Mouse (Mus musculus): Measurements from ENCODE around the gene Nrg3. TPM values are rescaled to one million over a fixed set of nuclear protein-coding genes. Genes with fewer than 3 reads are reported as not detected.
A peak's percentile ranks its signal among the peaks of the same experiment; 100 is the strongest.

The Nrg3 gene
- polyA plus RNA-seq (2015; fragmentation: Nextera tagmentation; extraction: Ambion mirVana) = 0.11 TPM in 1 of 2 replicates, not detected in the other

DNA sequence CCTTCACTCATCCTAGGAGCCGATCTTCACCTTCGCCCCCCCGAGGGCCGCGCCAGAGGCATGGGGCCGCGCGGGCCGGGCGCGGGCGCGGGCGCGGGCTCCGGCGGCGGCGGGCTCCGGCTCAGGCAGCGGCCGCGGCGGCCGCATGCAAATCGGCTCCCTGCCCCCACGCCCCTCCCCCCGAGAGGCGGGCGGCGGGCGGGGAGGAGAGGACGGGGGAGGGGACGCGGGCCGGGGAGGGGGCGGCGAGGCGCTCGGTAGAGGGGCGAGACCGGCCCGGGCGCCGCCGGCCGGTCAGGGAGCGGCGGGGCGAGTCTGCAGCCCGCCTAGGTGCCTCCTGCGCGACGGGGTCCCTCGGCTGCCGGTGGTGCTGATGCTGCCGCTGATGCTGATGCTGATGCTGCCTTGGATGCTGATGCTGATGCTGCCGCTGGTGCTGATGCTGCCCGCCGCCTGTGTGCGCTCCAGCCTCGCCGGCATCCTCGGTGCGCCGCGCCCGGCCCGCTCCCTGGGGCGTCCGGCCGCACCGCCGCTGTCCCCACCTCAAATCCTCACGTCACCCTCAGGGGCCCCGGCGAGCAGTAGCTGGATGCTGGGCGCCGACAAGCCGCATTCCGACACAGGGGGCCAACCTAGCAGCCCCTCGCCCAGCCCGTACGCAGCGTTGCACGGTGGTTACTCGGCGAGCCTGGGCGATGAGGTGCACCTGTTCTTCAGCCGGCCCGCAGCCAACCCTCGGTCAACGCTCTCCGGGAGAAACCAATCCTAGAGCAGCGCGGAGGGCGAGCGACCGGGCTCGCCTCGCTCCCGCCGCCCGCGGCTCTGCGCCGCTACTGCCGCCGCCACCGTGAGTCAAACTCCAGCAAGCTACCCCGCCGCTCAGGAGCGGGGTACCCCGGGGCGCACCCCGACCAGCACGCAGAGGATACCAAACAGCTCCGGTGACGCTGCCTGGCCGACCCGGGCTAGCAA, at the start of gene Nrg3:
Gene Nrg3, minus strand, starts transcription at position 299 of the 972 bp plus-strand sequence.
- Histone ChIP-seq H3K4me3 (peak within 1 kb of the TSS; percentile 55), H3K27ac (replicated peaks) (no peak within 1 kb of the TSS), H3K9ac (peak within 1 kb of the TSS; percentile 48; the same call in 1 of the 2 replicates), H3K9me3 (no peaks in the 10 kb centered on the region), H3K36me3 (no peaks in the 10 kb centered on the region), H3K4me2 (peak within 1 kb of the TSS; percentile 78), H3K4me1 (peaks cover 20% of the 10 kb centered on the region), H3K27me3 (replicated peaks) (peaks cover 89% of the 10 kb centered on the region)
- ATAC-seq (ENCODE audit: extremely low read depth, insufficient number of reproducible peaks, low FRiP score, low TSS enrichment) = peak; percentile 31; the same call in 1 of the 2 replicates
- WGBS = 1% methylated on average over 70 of the region's 121 CpGs

DNA sequence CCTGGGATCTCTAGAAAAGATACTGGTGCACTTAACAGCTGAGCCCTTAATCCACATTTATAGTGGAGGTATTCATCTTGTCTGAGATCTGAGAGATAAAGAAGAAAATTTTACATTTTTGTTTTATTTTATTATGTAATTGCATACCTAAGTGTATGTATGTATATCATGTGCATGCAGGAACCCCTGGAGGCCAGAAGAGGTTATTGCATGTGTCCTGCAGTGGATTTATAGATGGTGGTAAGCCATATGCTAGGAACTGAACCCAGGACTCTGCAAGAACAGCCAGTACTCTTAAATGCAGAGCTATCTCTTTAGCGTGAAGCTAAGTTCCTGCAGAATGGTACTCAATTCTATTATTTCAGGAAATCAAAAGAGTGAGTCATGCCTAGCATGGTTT, 36.1 kb upstream of the Nrg3 start:
- H3K9ac ChIP-seq = no peak overlapping the region
- no peaks in the 10 kb centered on the region for H3K36me3 ChIP-seq
- H3K27me3 ChIP-seq (replicated peaks) = no peaks in the 10 kb centered on the region
- no peak overlapping the region for H3K4me2 ChIP-seq
- ATAC-seq (ENCODE audit: extremely low read depth, insufficient number of reproducible peaks, low FRiP score, low TSS enrichment) = no peak
- H3K4me3 ChIP-seq = no peak overlapping the region
- H3K27ac ChIP-seq (replicated peaks) = no peak overlapping the region
- 70% methylated on average over 1 of the region's 1 CpGs for WGBS
- no peaks in the 10 kb centered on the region for H3K4me1 ChIP-seq
- peaks cover 12% of the 10 kb centered on the region; the same call in 1 of the 2 replicates for H3K9me3 ChIP-seq

DNA sequence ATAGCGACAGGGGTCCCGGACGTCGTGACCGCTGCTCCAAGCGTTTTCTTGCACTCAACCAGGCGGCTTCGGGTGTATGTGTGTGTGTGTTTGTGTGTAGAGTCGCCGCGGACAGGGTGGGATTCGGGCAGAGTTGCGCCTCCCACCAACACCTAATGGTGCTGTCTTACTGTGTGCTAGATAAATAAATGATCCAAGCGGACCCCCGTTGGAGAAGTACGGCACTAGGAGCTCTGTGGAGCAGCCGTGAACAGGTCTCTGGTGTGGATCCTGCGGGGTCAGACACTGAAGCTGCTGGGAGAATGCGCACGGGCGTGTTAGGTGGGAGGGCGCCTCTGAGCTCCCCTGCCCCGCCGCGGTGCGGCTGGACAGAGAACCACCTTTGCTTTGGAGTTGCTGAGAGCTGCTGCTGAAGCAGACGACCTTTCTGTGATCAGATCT, 903 bp upstream of the Nrg3 start:
- Histone ChIP-seq H3K4me2 (peak overlapping the region; percentile 78), H3K9ac (no peak overlapping the region), H3K9me3 (no peaks in the 10 kb centered on the region), H3K27ac (replicated peaks) (no peak overlapping the region), H3K36me3 (no peaks in the 10 kb centered on the region), H3K4me3 (peak overlapping the region; percentile 55), H3K4me1 (peaks cover 20% of the 10 kb centered on the region), H3K27me3 (replicated peaks) (peaks cover 83% of the 10 kb centered on the region)
- WGBS = 4% methylated on average over 27 of the region's 27 CpGs
- no peak for ATAC-seq (ENCODE audit: extremely low read depth, insufficient number of reproducible peaks, low FRiP score, low TSS enrichment)

DNA sequence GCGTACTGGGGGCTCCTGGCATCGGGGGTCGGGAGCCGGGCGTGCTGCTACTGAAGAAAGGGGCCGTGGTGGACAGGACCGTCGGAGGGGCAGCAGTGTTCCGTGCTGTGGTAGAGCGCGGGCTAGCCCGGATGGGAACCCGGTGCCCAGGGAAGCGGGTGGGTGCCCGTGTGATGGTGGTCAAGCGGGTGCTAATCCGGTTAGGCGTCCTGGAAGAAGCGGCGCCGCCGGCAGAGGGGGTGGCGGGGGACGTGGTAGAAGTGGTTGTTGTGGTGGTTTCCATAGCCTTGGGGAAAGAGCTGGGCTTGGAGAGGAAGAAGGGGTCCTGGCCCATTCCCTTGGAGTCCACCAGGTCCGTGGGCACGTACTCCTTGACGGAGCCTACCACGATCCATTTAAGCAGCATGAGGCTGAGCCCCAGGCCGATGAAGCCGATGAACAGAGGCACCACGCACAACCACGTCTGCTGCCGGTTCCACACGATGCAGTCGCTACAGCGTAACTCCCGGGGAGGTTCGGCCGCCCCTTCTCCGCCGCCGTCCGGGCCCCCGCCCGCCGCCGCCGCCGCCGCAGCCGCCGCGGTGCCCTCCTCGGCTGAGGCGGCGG, 639 bp downstream of the Nrg3 start:
- H3K27ac ChIP-seq (replicated peaks) = no peak overlapping the region
- 3% methylated on average over 53 of the region's 56 CpGs for WGBS
- no peaks in the 10 kb centered on the region for H3K9me3 ChIP-seq
- no peak for ATAC-seq (ENCODE audit: extremely low read depth, insufficient number of reproducible peaks, low FRiP score, low TSS enrichment)
- peaks cover 20% of the 10 kb centered on the region for H3K4me1 ChIP-seq
- H3K27me3 ChIP-seq (replicated peaks) = peaks cover 94% of the 10 kb centered on the region
- peak overlapping the region; percentile 78 for H3K4me2 ChIP-seq
- peak overlapping the region; percentile 48; the same call in 1 of the 2 replicates for H3K9ac ChIP-seq
- peak overlapping the region; percentile 55 for H3K4me3 ChIP-seq
- H3K36me3 ChIP-seq = no peaks in the 10 kb centered on the region

DNA sequence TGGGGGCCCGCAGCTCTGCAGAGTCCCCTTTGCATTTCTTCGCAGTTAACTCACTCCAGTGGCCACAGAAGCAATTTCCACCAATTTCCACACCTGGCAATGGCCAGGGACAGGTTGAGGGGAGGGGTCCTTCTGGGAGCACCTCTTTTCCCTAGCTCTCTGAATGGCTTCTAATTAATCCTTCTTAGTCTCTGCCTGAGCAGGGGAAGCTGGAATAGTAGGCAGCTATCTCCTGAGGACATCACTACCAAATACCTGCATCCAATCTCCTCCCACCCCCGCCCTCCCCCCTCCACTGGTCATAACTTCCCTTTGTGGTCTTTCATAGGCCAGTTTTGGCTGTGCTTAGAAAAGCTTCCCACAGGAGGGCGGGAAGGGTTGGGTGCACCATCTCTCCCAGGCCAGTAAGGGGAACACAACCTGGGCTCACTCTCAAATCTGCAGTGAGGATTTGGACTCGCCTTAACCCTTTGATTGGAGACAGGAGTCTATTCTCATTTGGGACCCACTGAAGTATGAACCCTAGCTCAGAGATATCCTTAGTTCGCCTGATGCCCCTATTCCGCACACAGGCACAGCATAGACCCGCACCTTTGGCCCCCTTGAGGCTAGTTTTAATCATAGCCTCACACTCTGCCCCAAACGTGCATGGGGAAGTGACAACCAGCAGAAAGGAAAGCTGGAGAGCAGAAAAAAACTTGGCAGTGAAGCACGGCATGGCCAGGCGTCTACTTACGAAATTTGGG, 1.5 kb downstream of the Nrg3 start:
- ATAC-seq (ENCODE audit: extremely low read depth, insufficient number of reproducible peaks, low FRiP score, low TSS enrichment) = no peak
- Histone ChIP-seq H3K9ac (no peak overlapping the region), H3K27me3 (replicated peaks) (peaks cover 87% of the 10 kb centered on the region), H3K4me3 (no peak overlapping the region; the same call in 1 of the 2 replicates), H3K9me3 (no peaks in the 10 kb centered on the region), H3K27ac (replicated peaks) (no peak overlapping the region), H3K4me1 (peaks cover 20% of the 10 kb centered on the region), H3K36me3 (no peaks in the 10 kb centered on the region), H3K4me2 (0 out of 2 replicates have a peak overlapping the region, but pooled peaks have one; percentile 78)
- 8% methylated on average over 12 of the region's 12 CpGs for WGBS

DNA sequence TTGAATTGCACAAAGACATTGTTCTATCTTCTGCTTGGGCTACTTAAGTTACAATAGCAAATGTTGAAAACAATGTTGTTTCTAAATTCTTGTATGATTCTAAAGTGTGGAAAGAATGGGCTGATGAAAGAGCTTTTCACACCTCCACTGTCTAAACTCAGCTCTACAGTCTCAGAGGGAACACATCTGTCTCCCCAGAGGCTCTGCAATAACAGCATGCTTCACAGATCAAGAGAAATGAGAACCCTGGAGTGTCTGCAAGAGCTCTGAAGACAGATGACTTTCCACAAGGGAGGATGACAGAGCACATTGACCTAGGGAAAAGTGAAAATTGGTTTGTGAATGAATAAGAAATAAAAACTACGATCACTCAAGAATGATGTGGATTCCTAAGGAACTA, 27.4 kb downstream of the Nrg3 start:
- Histone ChIP-seq H3K4me2 (no peak overlapping the region), H3K4me1 (no peaks in the 10 kb centered on the region)
- WGBS = 76% methylated on average over 1 of the region's 1 CpGs

DNA sequence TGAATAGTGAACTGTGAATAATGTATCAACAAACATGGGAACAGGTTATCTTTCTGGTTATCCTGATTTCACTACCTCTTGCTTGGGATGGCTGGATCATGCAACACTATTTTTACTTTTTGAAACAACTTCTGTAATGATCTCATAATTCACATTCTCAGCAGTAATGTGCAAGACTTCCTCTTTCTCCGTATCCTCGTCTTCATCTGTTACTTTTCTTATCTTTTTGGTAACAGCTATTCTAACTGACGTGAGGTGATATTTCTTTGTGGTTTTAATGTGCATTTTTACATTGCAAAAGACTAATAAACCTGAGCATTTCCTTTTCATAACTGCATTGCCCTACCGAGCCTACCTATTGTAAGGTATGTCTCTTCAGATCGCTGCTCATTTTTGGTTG, 44.4 kb downstream of the Nrg3 start:
- Histone ChIP-seq H3K27ac (replicated peaks) (no peak overlapping the region), H3K4me3 (no peak overlapping the region), H3K9ac (no peak overlapping the region), H3K27me3 (replicated peaks) (no peaks in the 10 kb centered on the region), H3K4me1 (no peaks in the 10 kb centered on the region), H3K4me2 (no peak overlapping the region), H3K36me3 (no peaks in the 10 kb centered on the region), H3K9me3 (no peaks in the 10 kb centered on the region)
- no peak for ATAC-seq (ENCODE audit: extremely low read depth, insufficient number of reproducible peaks, low FRiP score, low TSS enrichment)
- WGBS = 73% methylated on average over 5 of the region's 5 CpGs

More for the DNA sequence above, 27.4 kb downstream of the Nrg3 start:
- H3K27ac ChIP-seq (replicated peaks) = no peak overlapping the region
- no peaks in the 10 kb centered on the region for H3K9me3 ChIP-seq
- H3K27me3 ChIP-seq (replicated peaks) = no peaks in the 10 kb centered on the region
- no peak for ATAC-seq (ENCODE audit: extremely low read depth, insufficient number of reproducible peaks, low FRiP score, low TSS enrichment)
- no peaks in the 10 kb centered on the region for H3K36me3 ChIP-seq
- H3K9ac ChIP-seq = no peak overlapping the region
- no peak overlapping the region for H3K4me3 ChIP-seq

DNA sequence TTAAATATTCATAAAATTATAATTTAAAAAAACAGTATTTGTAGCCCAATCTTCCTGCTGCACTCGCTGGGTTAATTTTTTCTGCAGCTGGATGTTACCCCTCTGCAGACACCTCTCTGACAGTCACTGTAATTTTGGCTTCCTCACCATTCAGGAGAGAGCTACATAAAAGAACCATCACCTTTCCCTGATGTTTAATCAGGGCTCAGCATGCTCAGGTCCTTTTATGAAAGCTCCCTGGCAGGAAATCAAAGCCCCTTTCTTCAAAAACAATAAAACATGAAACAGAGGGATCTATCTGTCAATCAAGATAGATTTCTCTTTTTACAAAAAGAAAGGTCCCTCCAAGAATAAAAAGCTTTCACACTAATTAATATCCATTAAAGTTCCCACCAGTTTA, 51.0 kb downstream of the Nrg3 start:
- ATAC-seq (ENCODE audit: extremely low read depth, insufficient number of reproducible peaks, low FRiP score, low TSS enrichment) = no peak
- Histone ChIP-seq H3K9me3 (no peaks in the 10 kb centered on the region), H3K9ac (no peak overlapping the region), H3K27me3 (replicated peaks) (no peaks in the 10 kb centered on the region), H3K4me2 (no peak overlapping the region), H3K27ac (replicated peaks) (no peak overlapping the region), H3K36me3 (no peaks in the 10 kb centered on the region), H3K4me1 (no peaks in the 10 kb centered on the region), H3K4me3 (no peak overlapping the region)
- WGBS = 61% methylated on average over 1 of the region's 1 CpGs

DNA sequence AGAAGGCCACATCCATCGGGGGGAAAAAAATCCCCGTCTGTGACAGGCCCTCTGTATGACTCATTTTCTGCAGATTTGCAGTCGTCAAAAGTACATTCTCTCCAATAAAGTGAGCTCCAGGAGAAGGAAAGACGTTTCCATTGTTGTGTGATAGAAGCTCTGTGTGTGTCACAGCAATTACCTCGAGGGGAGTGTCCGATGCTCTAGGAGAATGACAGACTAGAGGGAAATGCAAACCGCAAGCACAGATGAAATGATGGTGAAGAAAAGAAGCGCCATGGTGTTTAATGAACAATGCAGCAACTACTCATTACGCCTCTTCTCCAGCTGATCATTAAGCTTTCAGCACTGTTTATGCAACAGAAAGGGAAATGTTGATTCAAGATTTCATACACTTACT, 59.6 kb downstream of the Nrg3 start:
- Histone ChIP-seq H3K4me2 (no peak overlapping the region), H3K27ac (replicated peaks) (no peak overlapping the region), H3K36me3 (no peaks in the 10 kb centered on the region), H3K9ac (no peak overlapping the region), H3K4me1 (no peaks in the 10 kb centered on the region), H3K27me3 (replicated peaks) (no peaks in the 10 kb centered on the region), H3K4me3 (no peak overlapping the region), H3K9me3 (no peaks in the 10 kb centered on the region)
- ATAC-seq (ENCODE audit: extremely low read depth, insufficient number of reproducible peaks, low FRiP score, low TSS enrichment) = no peak
- WGBS = 67% methylated on average over 9 of the region's 9 CpGs

DNA sequence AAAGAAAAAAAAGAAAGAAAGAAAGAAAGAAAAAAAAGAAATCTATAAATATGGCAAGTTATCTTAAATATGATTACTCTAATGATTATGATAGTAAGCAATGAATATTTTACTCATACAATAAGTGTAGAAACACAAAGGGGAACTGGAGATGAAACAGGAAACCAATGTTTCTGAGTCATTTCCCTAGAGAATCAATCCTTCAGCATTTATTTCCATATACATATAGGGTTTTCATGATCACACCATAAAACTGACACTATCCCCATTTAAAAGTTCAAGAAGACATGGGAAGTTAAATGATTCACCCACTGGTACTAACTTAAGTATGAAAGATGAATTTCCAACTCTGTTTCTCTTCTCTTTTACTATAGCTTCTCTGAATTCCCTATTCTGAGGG, 86.0 kb downstream of the Nrg3 start:
- H3K4me3 ChIP-seq = no peak overlapping the region
- no peaks in the 10 kb centered on the region for H3K36me3 ChIP-seq
- no peaks in the 10 kb centered on the region for H3K4me1 ChIP-seq
- H3K27me3 ChIP-seq (replicated peaks) = no peaks in the 10 kb centered on the region
- H3K9ac ChIP-seq = no peak overlapping the region
- no peak for ATAC-seq (ENCODE audit: extremely low read depth, insufficient number of reproducible peaks, low FRiP score, low TSS enrichment)
- H3K9me3 ChIP-seq = no peaks in the 10 kb centered on the region
- no peak overlapping the region for H3K4me2 ChIP-seq
- no peak overlapping the region for H3K27ac ChIP-seq (replicated peaks)

DNA sequence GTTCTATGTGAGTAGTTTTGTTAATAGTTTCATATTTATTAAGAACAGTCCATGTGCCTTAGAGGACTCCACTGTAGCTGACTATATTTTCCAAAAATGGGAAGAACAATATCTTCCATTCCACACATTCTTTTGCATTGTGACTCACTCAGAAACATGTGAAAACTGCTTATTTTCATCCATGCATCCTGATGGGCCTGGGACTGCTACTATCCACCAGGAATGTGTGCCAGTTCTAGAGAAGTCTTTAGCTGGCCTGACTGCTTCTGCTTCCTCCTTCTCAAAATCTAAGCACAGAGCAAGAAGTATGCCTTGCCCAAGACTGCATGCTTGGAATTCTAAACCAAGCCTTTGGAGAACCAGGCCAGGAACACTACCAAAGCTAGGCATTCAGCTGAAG, 91.6 kb downstream of the Nrg3 start:
- Histone ChIP-seq H3K4me3 (no peak overlapping the region), H3K27ac (replicated peaks) (no peak overlapping the region), H3K4me1 (no peaks in the 10 kb centered on the region), H3K9me3 (no peaks in the 10 kb centered on the region), H3K4me2 (no peak overlapping the region), H3K27me3 (replicated peaks) (no peaks in the 10 kb centered on the region), H3K9ac (no peak overlapping the region), H3K36me3 (no peaks in the 10 kb centered on the region)
- ATAC-seq (ENCODE audit: extremely low read depth, insufficient number of reproducible peaks, low FRiP score, low TSS enrichment) = no peak

Measured in heart, embryonic 13.5 days (tissue).